Comparison of ENCODE assay signal across 8 mouse cellular contexts in genomic region chr16:32661493-32661921, GRCm38 (mm10). TPM values are rescaled to one million over a fixed set of nuclear protein-coding genes. Genes with fewer than 3 reads are reported as not detected.
DNase-seq lines count a peak whose midpoint lies in the region; ATAC-seq and TF ChIP-seq lines count a peak whose summit lies in the region.

No protein-coding gene starts in this region.

- no peaks in the 10 kb centered on the region for H3K36me3 ChIP-seq in embryonic facial prominence, embryonic 12.5 days
- no peaks in the 10 kb centered on the region; the same call in 1 of the 2 replicates for H3K36me3 ChIP-seq in hindbrain, embryonic 13.5 days
- no peaks in the 10 kb centered on the region for H3K36me3 ChIP-seq in midbrain, embryonic 15.5 days (replicated peaks)

- peaks cover 48% of the 10 kb centered on the region for H3K4me1 ChIP-seq in embryonic facial prominence, embryonic 12.5 days
- H3K4me1 ChIP-seq in hindbrain, embryonic 13.5 days (replicated peaks) = peaks cover 83% of the 10 kb centered on the region
- peaks cover 56% of the 10 kb centered on the region for H3K4me1 ChIP-seq in midbrain, embryonic 15.5 days

- H3K27ac ChIP-seq in layer of hippocampus, adult 2 months = peak overlapping the region; percentile 88
- H3K27ac ChIP-seq in embryonic facial prominence, embryonic 12.5 days = peak overlapping the region; percentile 75
- peak overlapping the region; percentile 93 for H3K27ac ChIP-seq in hindbrain, embryonic 13.5 days
- peak overlapping the region; percentile 86 for H3K27ac ChIP-seq in midbrain, embryonic 15.5 days

- ATAC-seq in embryonic facial prominence, embryonic 12.5 days (ENCODE audit: insufficient number of reproducible peaks, insufficient read depth, low FRiP score, low TSS enrichment) = peak; percentile 44
- peak; percentile 22 for ATAC-seq in hindbrain, embryonic 13.5 days (ENCODE audit: low FRiP score)
- ATAC-seq in midbrain, embryonic 15.5 days (replicated peaks) = peak; percentile 18; the same call in 1 of the 2 replicates
- ATAC-seq in granulocyte monocyte progenitor cell, adult 5-6 weeks (replicated peaks; ENCODE audit: poor library complexity, severe bottlenecking) = no peak

- no peak for TF ChIP-seq CTCF in layer of hippocampus, adult 2 months (conservative IDR thresholded peaks at IDR 0.05)

- H3K27me3 ChIP-seq in embryonic facial prominence, embryonic 12.5 days = no peaks in the 10 kb centered on the region
- H3K27me3 ChIP-seq in hindbrain, embryonic 13.5 days = no peaks in the 10 kb centered on the region
- H3K27me3 ChIP-seq in midbrain, embryonic 15.5 days (replicated peaks) = no peaks in the 10 kb centered on the region

- no peak for DNase-seq in layer of hippocampus, adult 2 months (ENCODE audit: low spot score in 2 of 2)
- no peak for DNase-seq in layer of hippocampus, adult 8-10 months (ENCODE audit: low spot score in 2 of 2)
- DNase-seq in T-cell, adult 2 months (ENCODE audit: low spot score) = no peak
- DNase-seq in MN1 (ENCODE audit: low spot score) = no peak

- no peaks in the 10 kb centered on the region for H3K9me3 ChIP-seq in embryonic facial prominence, embryonic 12.5 days
- no peaks in the 10 kb centered on the region for H3K9me3 ChIP-seq in hindbrain, embryonic 13.5 days
- H3K9me3 ChIP-seq in midbrain, embryonic 15.5 days = no peaks in the 10 kb centered on the region

- 44% methylated on average over 10 of the region's 10 CpGs for WGBS in embryonic facial prominence, embryonic 12.5 days
- WGBS in hindbrain, embryonic 13.5 days = 39% methylated on average over 10 of the region's 10 CpGs
- 43% methylated on average over 10 of the region's 10 CpGs for WGBS in midbrain, embryonic 15.5 days

- H3K4me2 ChIP-seq in embryonic facial prominence, embryonic 12.5 days (replicated peaks) = peak overlapping the region; percentile 12; the same call in 1 of the 2 replicates
- H3K4me2 ChIP-seq in hindbrain, embryonic 13.5 days = peak overlapping the region; percentile 52
- H3K4me2 ChIP-seq in midbrain, embryonic 15.5 days = peak overlapping the region; percentile 40

- peak overlapping the region; percentile 48 for H3K4me3 ChIP-seq in layer of hippocampus, adult 2 months
- no peak overlapping the region for H3K4me3 ChIP-seq in embryonic facial prominence, embryonic 12.5 days
- H3K4me3 ChIP-seq in hindbrain, embryonic 13.5 days = peak overlapping the region; percentile 28
- H3K4me3 ChIP-seq in midbrain, embryonic 15.5 days = peak overlapping the region; percentile 4

- 0 out of 2 replicates have a peak overlapping the region, but pooled peaks have one; percentile 20 for H3K9ac ChIP-seq in embryonic facial prominence, embryonic 12.5 days
- peak overlapping the region; percentile 67 for H3K9ac ChIP-seq in hindbrain, embryonic 13.5 days
- peak overlapping the region; percentile 35 for H3K9ac ChIP-seq in midbrain, embryonic 15.5 days

RNA-seq across cellular contexts. Expression of gene Tnk2, which starts 17.8 kb away (rescaled TPM):
- total RNA-seq in layer of hippocampus, adult 2 months (2021) = 100 to 1,000 TPM; 210 to 212 TPM
- 100 to 1,000 TPM; 206 to 238 (median 222) TPM for total RNA-seq in layer of hippocampus, adult 8-10 months (2022)
- polyA plus RNA-seq in embryonic facial prominence, embryonic 12.5 days (2016; fragmentation: Nextera tagmentation; extraction: Ambion mirVana) = 13.4 and 13.8 TPM in 2 replicates
- polyA plus RNA-seq in hindbrain, embryonic 13.5 days (2015; fragmentation: Nextera tagmentation; extraction: Ambion mirVana) = 18.0 and 19.1 TPM in 2 replicates
- 22.0 and 24.2 TPM in 2 replicates for polyA plus RNA-seq in midbrain, embryonic 15.5 days (2015; fragmentation: Nextera tagmentation; extraction: Ambion mirVana)
- total RNA-seq in granulocyte monocyte progenitor cell, adult 5-6 weeks (2014; fragmentation: Nextera tagmentation) = 11.0 and 12.9 TPM in 2 replicates
- 8.8 and 14.8 TPM in 2 replicates for total RNA-seq in granulocyte monocyte progenitor cell, adult 5-6 weeks (2017)

RNA-seq across cellular contexts. Expression of gene Tfrc, which starts 52.8 kb away (rescaled TPM):
- 10 to 100 TPM; 70.3 to 72.3 TPM for total RNA-seq in layer of hippocampus, adult 2 months (2021)
- total RNA-seq in layer of hippocampus, adult 8-10 months (2022) = 10 to 100 TPM; 54.4 to 75.4 (median 58.0) TPM
- polyA plus RNA-seq in embryonic facial prominence, embryonic 12.5 days (2016; fragmentation: Nextera tagmentation; extraction: Ambion mirVana) = 32.7 and 36.6 TPM in 2 replicates
- 32.6 and 44.3 TPM in 2 replicates for polyA plus RNA-seq in hindbrain, embryonic 13.5 days (2015; fragmentation: Nextera tagmentation; extraction: Ambion mirVana)
- 33.0 and 35.6 TPM in 2 replicates for polyA plus RNA-seq in midbrain, embryonic 15.5 days (2015; fragmentation: Nextera tagmentation; extraction: Ambion mirVana)
- 65.6 and 67.9 TPM in 2 replicates for total RNA-seq in granulocyte monocyte progenitor cell, adult 5-6 weeks (2014; fragmentation: Nextera tagmentation)
- total RNA-seq in granulocyte monocyte progenitor cell, adult 5-6 weeks (2017) = 105 and 142 TPM in 2 replicates

Comparison
In these comparisons a context has a peak if more than half of its experiments do, and no peak if none do; other contexts are left out.
1. RNA of gene Tnk2, which starts 17.8 kb away (total RNA-seq): 206 to 238 TPM in layer of hippocampus, adult 8-10 months and 210 to 212 TPM in layer of hippocampus, adult 2 months; 8.8 to 14.8 TPM in granulocyte monocyte progenitor cell, adult 5-6 weeks; every median in the first group is over 10 times any median in the second.
2. Peak in every context shown above with its lines, with median percentiles within 50 percentile points of each other: H3K27ac ChIP-seq, H3K4me2 ChIP-seq and H3K9ac ChIP-seq.